Mouse (Mus musculus): ENCODE results near the gene Anks4b. TPM values are rescaled to one million over a fixed set of nuclear protein-coding genes. Genes with fewer than 3 reads are reported as not detected.

The Anks4b gene
- polyA plus RNA-seq (2012; fragmentation: generic; extraction: Trizol): not detected

GRCm38 (mm10) chr7:120173603-120174244 lies at the start of gene Anks4b:
Gene Anks4b (plus strand): TSS chr7:120173858.

GRCm38 (mm10) chr7:120145191-120145590 lies 28.5 kb upstream of the Anks4b start, which contains the start of gene Zp2:
Gene Zp2 (minus strand): TSS chr7:120145291.

GRCm38 (mm10) chr7:120201771-120202170 lies 28.1 kb downstream of the Anks4b start, which contains the start of gene Crym:
Gene Crym (minus strand): TSS chr7:120202111.

GRCm38 (mm10) chr7:120203789-120204188 lies 30.1 kb downstream of the Anks4b start, which contains the start of gene Abca14:
Gene Abca14 (plus strand): TSS chr7:120203961.

Other genes with a start within 250 kb of the Anks4b start
- gene Dnah3, start 78.6 kb upstream of the Anks4b start, polyA plus RNA-seq (2012; fragmentation: generic; extraction: Trizol): not detected
- gene Tmem159, start 71.5 kb upstream of the Anks4b start, polyA plus RNA-seq (2012; fragmentation: generic; extraction: Trizol): 10 to 100 TPM in 1 of 2 experiments, 1 to 10 TPM in 1; 7.0 to 14.0 TPM
- gene Zp2, start 28.6 kb upstream of the Anks4b start, polyA plus RNA-seq (2012; fragmentation: generic; extraction: Trizol): not detected
- gene Crym, start 28.3 kb downstream of the Anks4b start, polyA plus RNA-seq (2012; fragmentation: generic; extraction: Trizol): under 1 TPM; 0.07 to 0.13 TPM
- not detected for gene Abca14, start 30.1 kb downstream of the Anks4b start, polyA plus RNA-seq (2012; fragmentation: generic; extraction: Trizol)
- not detected for gene Abca15, start 154.8 kb downstream of the Anks4b start, polyA plus RNA-seq (2012; fragmentation: generic; extraction: Trizol)
- not detected for gene Abca16, start 235.8 kb downstream of the Anks4b start, polyA plus RNA-seq (2012; fragmentation: generic; extraction: Trizol)

Measured in C3H10T1/2 (cell line).